Comparison of ENCODE assay signal across 1 mouse cellular context in the genomic region with DNA sequence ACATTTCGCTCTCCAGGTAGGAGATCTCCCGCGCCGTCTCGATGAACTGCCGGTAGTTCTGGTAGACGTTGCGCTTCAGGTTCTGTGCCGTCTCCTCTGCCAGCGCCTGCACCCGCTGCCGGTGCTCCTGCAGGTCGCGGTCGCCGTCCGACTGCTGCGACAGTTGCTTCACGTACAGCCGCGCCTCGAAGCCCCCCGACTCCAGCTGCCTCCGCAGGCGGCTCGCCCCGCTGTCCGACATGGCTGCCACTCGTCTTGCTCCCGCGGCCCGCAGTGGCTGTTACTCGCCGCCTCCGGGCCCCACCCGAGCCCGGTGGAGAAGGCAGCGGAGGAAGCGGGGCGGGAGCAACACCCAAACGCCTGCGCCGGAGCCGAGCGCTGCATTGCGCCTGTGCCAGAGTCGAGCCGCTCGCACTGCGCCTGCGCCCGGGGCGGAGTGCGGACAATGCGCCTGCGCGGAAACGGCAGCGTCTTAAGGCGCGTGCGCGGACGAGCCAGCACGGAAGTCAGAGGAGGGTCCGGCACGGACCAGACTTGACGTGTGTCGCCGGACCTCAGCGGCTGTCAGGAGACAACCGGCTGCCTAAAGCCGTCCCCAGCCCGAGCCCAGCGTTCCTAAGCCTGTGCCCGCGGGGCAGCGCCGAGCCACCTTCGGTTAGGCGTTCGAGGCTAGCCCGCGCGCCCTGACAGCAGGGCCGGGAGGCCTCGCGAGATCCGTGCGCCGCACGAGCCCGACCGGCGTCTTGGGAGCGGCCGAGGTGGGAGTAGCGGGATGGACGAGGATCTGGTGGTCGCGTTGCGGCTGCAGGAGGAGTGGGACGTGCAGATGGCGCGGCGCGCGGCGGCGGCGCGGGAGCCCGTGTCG.
TF ChIP-seq lines count a peak whose summit lies in the region.

A gene (minus strand): TSS at position 320 of the 865 bp plus-strand sequence.
A gene (plus strand): TSS at position 501 of the 865 bp plus-strand sequence.

TF ChIP-seq in CH12.LX, 34 proteins besides CTCF, POLR2A, EP300 and RAD21 (continued from another document):
- TF ChIP-seq MAZ (IDR thresholded peaks at IDR 0.05; ENCODE audit: low read depth, low read length) (0 out of 2 replicates have a peak, but pooled peaks have one; percentile 44), SIN3A (IDR thresholded peaks at IDR 0.05; ENCODE audit: low read length) (peak; percentile 88), CHD2 (IDR thresholded peaks at IDR 0.05; ENCODE audit: low read length) (peak; percentile 93), ELF1 (IDR thresholded peaks at IDR 0.05; ENCODE audit: low read depth, low read length) (peak; percentile 98), TCF12 (IDR thresholded peaks at IDR 0.05; ENCODE audit: low read depth, low read length) (peak; percentile 64), USF2 (conservative IDR thresholded peaks at IDR 0.05; ENCODE audit: low read depth, low read length) (no peak), JUND (conservative IDR thresholded peaks at IDR 0.05; ENCODE audit: low read depth, low read length) (no peak), RCOR1 (conservative IDR thresholded peaks at IDR 0.05; ENCODE audit: low read depth, low read length) (no peak), NELFE (IDR thresholded peaks at IDR 0.05; ENCODE audit: low read depth, low read length) (peak; percentile 82), POLR2AphosphoS2 (IDR thresholded peaks at IDR 0.05; ENCODE audit: low read depth, low read length) (peak; percentile 73; the same call in 1 of the 2 replicates), MAX (IDR thresholded peaks at IDR 0.05; ENCODE audit: low read length) (peak; percentile 38; the same call in 1 of the 2 replicates), ZMIZ1 (IDR thresholded peaks at IDR 0.05; ENCODE audit: low read depth, low read length) (peak; percentile 64), KAT2A (IDR thresholded peaks at IDR 0.05; ENCODE audit: insufficient replicate concordance, low read length) (peak; percentile 84; the same call in 1 of the 2 replicates), MEF2A (IDR thresholded peaks at IDR 0.05; ENCODE audit: borderline replicate concordance, low read depth, low read length) (no peak)
